Mouse (Mus musculus): Measurements from ENCODE around the gene Thada.

- TF ChIP-seq FLI1 (IDR thresholded peaks at IDR 0.05; ENCODE audit: low read length) (no peak), GATA1 (IDR thresholded peaks at IDR 0.05; ENCODE audit: borderline replicate concordance, low read length) (no peak)
Observed at GRCm38 (mm10) chr17:84185011-84185411, 281.0 kb downstream of the Thada start.
